Mouse (Mus musculus): Measurements from ENCODE around the gene Msi2. TPM values are rescaled to one million over a fixed set of nuclear protein-coding genes. Genes with fewer than 3 reads are reported as not detected.
A peak's percentile ranks its signal among the peaks of the same experiment; 100 is the strongest.

The Msi2 gene
- total and polyA plus RNA-seq, 2 experiments from 2014 or later: 33.0 to 170 TPM

GRCm38 (mm10) chr11:88631932-88632230 lies 86.4 kb downstream of the Msi2 start:
- Histone ChIP-seq H3K27ac (no peak overlapping the region), H3K36me3 (ENCODE audit: insufficient read depth, low read length) (no peaks in the 10 kb centered on the region), H3K4me1 (ENCODE audit: insufficient read depth, low read length) (peaks cover 24% of the 10 kb centered on the region), H3K9me3 (ENCODE audit: low read length) (no peaks in the 10 kb centered on the region), H3K9ac (replicated peaks; ENCODE audit: low read length) (no peak overlapping the region), H3K4me2 (ENCODE audit: low read depth, low read length) (no peak overlapping the region), H3K4me3 (ENCODE audit: low read length) (no peak overlapping the region), H3K27me3 (ENCODE audit: insufficient read depth, low read length) (no peaks in the 10 kb centered on the region)
- 90% methylated on average over 3 of the region's 3 CpGs for WGBS
- no peak for ATAC-seq
- DNase-seq (ENCODE audit: low spot score): no peak
- no peak for TF ChIP-seq CTCF (IDR thresholded peaks at IDR 0.05; ENCODE audit: low read depth)

DNA sequence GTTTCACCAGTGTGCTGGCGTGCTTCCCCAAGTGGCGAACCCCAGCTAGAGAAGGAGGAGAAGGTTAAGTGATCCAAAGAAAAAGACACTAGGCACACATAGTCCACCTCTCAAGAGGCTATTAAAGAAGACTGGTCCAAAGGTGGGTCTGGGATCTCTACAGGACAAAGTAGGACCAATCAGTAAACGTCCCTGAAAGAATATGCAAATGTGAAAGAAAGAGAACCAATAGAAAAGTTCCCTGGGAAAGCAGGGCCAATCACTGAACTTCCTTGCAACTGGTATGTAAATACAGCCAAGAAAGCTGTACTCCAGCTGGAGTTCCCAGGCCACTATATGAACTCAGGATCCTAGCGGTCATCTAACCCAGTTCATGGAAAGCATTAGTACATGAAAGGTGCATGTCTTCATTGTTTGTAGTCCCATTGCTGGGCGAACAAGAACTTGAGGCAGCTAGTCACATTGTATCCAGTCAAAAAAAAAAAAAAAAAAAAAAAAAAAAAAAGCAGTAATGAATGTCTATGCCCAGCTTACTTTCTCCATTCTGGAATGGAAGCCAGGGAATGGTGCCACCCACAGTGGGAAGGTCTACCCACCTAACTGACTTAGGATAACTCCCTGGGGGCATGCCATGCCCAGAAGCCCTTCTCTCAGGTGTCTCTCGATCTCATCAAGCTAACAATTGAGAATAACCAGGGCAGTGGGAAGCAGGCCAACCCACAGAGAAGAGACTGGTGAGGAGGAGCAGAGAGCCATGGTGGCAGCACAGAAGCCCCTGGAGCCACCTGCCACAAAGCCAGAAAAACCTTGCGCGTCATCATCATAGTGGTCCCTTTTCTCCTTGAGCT lies 87.0 kb downstream of the Msi2 start:
- peaks cover 24% of the 10 kb centered on the region for H3K4me1 ChIP-seq (ENCODE audit: insufficient read depth, low read length)
- H3K9me3 ChIP-seq (ENCODE audit: low read length): no peaks in the 10 kb centered on the region
- WGBS: 80% methylated on average over 8 of the region's 8 CpGs
- no peak overlapping the region for H3K4me2 ChIP-seq (ENCODE audit: low read depth, low read length)
- no peaks in the 10 kb centered on the region for H3K27me3 ChIP-seq (ENCODE audit: insufficient read depth, low read length)
- no peak for ATAC-seq
- no peak for TF ChIP-seq CTCF (IDR thresholded peaks at IDR 0.05; ENCODE audit: low read depth)
- no peak overlapping the region for H3K27ac ChIP-seq
- no peak overlapping the region for H3K9ac ChIP-seq (replicated peaks; ENCODE audit: low read length)
- no peak overlapping the region for H3K4me3 ChIP-seq (ENCODE audit: low read length)
- no peaks in the 10 kb centered on the region for H3K36me3 ChIP-seq (ENCODE audit: insufficient read depth, low read length)
- no peak for DNase-seq (ENCODE audit: low spot score)

DNA sequence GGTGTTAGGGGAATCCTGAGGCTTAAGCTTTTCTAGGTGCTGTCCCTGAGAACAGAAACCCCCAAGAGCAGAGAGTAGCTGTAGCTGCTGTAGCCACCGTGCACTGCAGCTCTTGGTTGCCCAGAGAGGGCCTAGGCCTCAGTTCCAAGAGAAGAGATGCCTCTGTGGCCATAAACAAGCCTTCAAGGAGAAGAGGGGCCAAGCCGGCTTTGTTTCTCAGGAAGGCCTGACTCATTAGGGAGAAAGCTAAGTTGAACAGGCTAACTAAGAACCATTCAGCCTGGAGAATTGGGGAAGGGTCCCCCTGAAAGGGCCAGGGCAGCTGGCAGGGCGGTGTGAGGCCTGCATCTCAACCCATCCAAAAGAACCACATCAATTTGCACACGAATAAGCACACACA lies 88.7 kb downstream of the Msi2 start:
- 17% methylated on average over 4 of the region's 4 CpGs for WGBS
- no peak for TF ChIP-seq CTCF (IDR thresholded peaks at IDR 0.05; ENCODE audit: low read depth)
- H3K27me3 ChIP-seq (ENCODE audit: insufficient read depth, low read length): no peaks in the 10 kb centered on the region
- peak; percentile 46 for DNase-seq (ENCODE audit: low spot score)
- H3K4me3 ChIP-seq (ENCODE audit: low read length): no peak overlapping the region
- peak overlapping the region; percentile 64; the same call in 1 of the 2 replicates for H3K27ac ChIP-seq
- H3K4me1 ChIP-seq (ENCODE audit: insufficient read depth, low read length): peaks cover 15% of the 10 kb centered on the region
- no peaks in the 10 kb centered on the region for H3K36me3 ChIP-seq (ENCODE audit: insufficient read depth, low read length)
- no peak overlapping the region for H3K4me2 ChIP-seq (ENCODE audit: low read depth, low read length)
- H3K9me3 ChIP-seq (ENCODE audit: low read length): no peaks in the 10 kb centered on the region
- no peak overlapping the region for H3K9ac ChIP-seq (replicated peaks; ENCODE audit: low read length)
- ATAC-seq: 0 out of 2 replicates have a peak, but pooled peaks have one; percentile 21

- no peak for ATAC-seq
- Histone ChIP-seq H3K4me3 (ENCODE audit: low read length) (no peak overlapping the region), H3K9me3 (ENCODE audit: low read length) (no peaks in the 10 kb centered on the region), H3K36me3 (ENCODE audit: insufficient read depth, low read length) (no peaks in the 10 kb centered on the region), H3K27ac (peak overlapping the region; percentile 64; the same call in 1 of the 2 replicates), H3K4me2 (ENCODE audit: low read depth, low read length) (no peak overlapping the region), H3K27me3 (ENCODE audit: insufficient read depth, low read length) (no peaks in the 10 kb centered on the region), H3K9ac (replicated peaks; ENCODE audit: low read length) (no peak overlapping the region), H3K4me1 (ENCODE audit: insufficient read depth, low read length) (peaks cover 15% of the 10 kb centered on the region)
- no peak for DNase-seq (ENCODE audit: low spot score)
- TF ChIP-seq CTCF (IDR thresholded peaks at IDR 0.05; ENCODE audit: low read depth): no peak
- WGBS: 57% methylated on average over 4 of the region's 4 CpGs
These were observed 89.1 kb downstream of the Msi2 start for GRCm38 (mm10) chr11:88629165-88629564.

DNA sequence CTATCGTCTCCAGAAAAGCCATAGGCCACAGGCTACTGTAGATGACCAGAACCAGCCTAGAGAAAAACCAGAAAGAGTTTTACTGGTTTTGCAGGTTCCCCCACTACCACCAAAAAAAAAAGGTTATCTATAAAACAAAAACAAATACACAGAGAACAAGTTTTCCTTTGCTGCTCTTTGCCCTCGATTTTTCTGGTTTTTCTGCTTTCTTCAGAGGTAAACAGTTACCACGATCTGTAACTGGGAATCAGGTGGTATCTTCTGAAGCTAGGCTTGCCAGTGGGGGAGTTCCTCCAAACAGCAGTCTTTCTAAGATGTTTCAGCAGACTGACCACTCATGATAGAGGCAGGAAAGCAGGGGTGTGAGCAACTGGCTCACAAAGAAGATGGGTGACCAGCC lies 89.6 kb downstream of the Msi2 start:
- Histone ChIP-seq H3K36me3 (ENCODE audit: insufficient read depth, low read length) (no peaks in the 10 kb centered on the region), H3K4me1 (ENCODE audit: insufficient read depth, low read length) (peaks cover 16% of the 10 kb centered on the region), H3K9me3 (ENCODE audit: low read length) (no peaks in the 10 kb centered on the region), H3K4me3 (ENCODE audit: low read length) (no peak overlapping the region), H3K9ac (replicated peaks; ENCODE audit: low read length) (no peak overlapping the region), H3K27me3 (ENCODE audit: insufficient read depth, low read length) (no peaks in the 10 kb centered on the region), H3K4me2 (ENCODE audit: low read depth, low read length) (no peak overlapping the region), H3K27ac (no peak overlapping the region)
- WGBS: 71% methylated on average over 3 of the region's 3 CpGs
- TF ChIP-seq CTCF (IDR thresholded peaks at IDR 0.05; ENCODE audit: low read depth): no peak
- ATAC-seq (no peak), DNase-seq (ENCODE audit: low spot score) (no peak)

GRCm38 (mm10) chr11:88627327-88627726 lies 91.0 kb downstream of the Msi2 start:
- Histone ChIP-seq H3K27ac (peak overlapping the region; percentile 15; the same call in 1 of the 2 replicates), H3K9me3 (ENCODE audit: low read length) (no peaks in the 10 kb centered on the region), H3K27me3 (ENCODE audit: insufficient read depth, low read length) (no peaks in the 10 kb centered on the region), H3K4me3 (ENCODE audit: low read length) (no peak overlapping the region), H3K4me2 (ENCODE audit: low read depth, low read length) (no peak overlapping the region), H3K36me3 (ENCODE audit: insufficient read depth, low read length) (no peaks in the 10 kb centered on the region), H3K9ac (replicated peaks; ENCODE audit: low read length) (no peak overlapping the region), H3K4me1 (ENCODE audit: insufficient read depth, low read length) (peaks cover 18% of the 10 kb centered on the region)
- no peak for TF ChIP-seq CTCF (IDR thresholded peaks at IDR 0.05; ENCODE audit: low read depth)
- WGBS: 65% methylated on average over 7 of the region's 7 CpGs
- no peak for ATAC-seq
- DNase-seq (ENCODE audit: low spot score): no peak

DNA sequence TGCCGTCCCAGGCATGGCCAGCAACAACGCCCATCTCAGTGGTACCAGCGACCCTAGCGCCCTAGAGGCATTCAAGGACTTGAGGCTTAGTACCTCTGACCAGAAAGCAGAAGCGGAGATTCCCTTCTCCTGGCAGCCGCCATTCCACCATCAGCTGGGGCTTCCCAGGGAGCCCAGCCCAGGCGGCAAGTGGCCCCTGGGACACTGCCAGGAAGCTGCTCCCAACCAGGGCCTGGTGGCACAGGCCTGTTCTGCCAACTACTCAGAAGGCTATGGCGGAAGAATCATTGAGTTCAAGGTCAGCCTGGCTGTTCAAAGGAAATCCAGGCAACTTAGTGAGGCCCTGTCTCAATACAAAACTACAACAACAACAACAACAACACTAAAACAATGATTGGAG lies 91.7 kb downstream of the Msi2 start:
- no peak overlapping the region for H3K4me3 ChIP-seq (ENCODE audit: low read length)
- DNase-seq (ENCODE audit: low spot score): no peak
- H3K4me2 ChIP-seq (ENCODE audit: low read depth, low read length): no peak overlapping the region
- H3K36me3 ChIP-seq (ENCODE audit: insufficient read depth, low read length): no peaks in the 10 kb centered on the region
- H3K27me3 ChIP-seq (ENCODE audit: insufficient read depth, low read length): no peaks in the 10 kb centered on the region
- peaks cover 19% of the 10 kb centered on the region for H3K4me1 ChIP-seq (ENCODE audit: insufficient read depth, low read length)
- ATAC-seq: no peak
- H3K9ac ChIP-seq (replicated peaks; ENCODE audit: low read length): no peak overlapping the region
- no peak for TF ChIP-seq CTCF (IDR thresholded peaks at IDR 0.05; ENCODE audit: low read depth)
- H3K9me3 ChIP-seq (ENCODE audit: low read length): no peaks in the 10 kb centered on the region
- peak overlapping the region; percentile 27; the same call in 1 of the 2 replicates for H3K27ac ChIP-seq
- WGBS: 48% methylated on average over 8 of the region's 8 CpGs
